Mouse (Mus musculus) gonadal fat pad, adult 2 months (tissue): ENCODE measurements around the gene Lyrm4. TPM values are rescaled to one million over a fixed set of nuclear protein-coding genes. Genes with fewer than 3 reads are reported as not detected.

ENCODE experiments used
- DNase-seq: peaks from one replicate; pipeline ENCODE4 v3.0.0-alpha.2; 2012; ENCODE audit warnings: low read depth
- polyA plus RNA-seq: library from polyadenylated mRNA; depleted of rRNA; stranded (reverse); fragments of >200 nt; gene quantifications from 2 replicates; pipeline ENCODE4 v1.2.3, GENCODE M21; 2012

The Lyrm4 gene
- polyA plus RNA-seq, 1 experiment, result 3.9 TPM

DNA sequence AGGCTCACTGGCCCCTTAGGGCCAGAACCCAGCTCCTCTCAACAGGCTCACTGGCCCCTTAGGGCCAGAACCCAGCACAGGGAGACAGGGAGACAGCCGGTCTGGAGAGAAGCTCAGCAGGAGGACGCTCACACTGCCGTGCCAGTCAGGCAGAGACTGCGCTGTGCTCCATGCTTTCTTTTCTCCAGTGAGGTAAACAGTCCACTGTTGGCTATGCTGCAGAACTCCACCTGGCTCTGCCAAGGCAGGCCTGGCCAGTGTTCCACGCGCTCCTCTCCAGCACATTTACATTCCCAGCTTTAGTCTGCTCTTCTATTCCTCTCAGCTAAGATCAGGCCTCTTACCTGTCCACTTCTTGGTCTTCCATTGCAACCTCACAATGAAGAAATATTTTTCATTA is 11.7 kb downstream of the Lyrm4 start:
- DNase-seq, result no peak

GRCm38 (mm10) chr13:36096684-36097383 is 20.5 kb downstream of the Lyrm4 start:
- DNase-seq, result no peak

- no peak for DNase-seq
These were observed 29.2 kb downstream of the Lyrm4 start for GRCm38 (mm10) chr13:36088168-36088567.

DNA sequence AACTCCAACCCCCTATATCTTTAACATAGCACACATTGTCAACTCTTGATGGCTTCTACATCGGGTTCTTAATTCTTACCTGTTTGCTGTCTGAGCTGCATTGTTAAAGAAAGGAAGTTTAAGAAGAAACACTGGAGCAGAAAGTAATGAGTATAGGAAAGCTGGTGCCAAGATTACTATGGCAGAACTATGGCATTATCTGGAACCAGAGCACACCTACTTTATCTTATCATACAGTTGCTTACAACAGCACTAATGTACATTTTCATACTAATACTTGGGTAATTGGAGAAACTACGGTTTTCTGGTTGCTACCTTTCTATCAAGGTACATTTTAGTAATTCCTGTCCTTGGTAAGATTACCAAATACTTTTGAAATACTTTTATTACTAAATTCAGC is 29.9 kb downstream of the Lyrm4 start:
- DNase-seq, result no peak

DNA sequence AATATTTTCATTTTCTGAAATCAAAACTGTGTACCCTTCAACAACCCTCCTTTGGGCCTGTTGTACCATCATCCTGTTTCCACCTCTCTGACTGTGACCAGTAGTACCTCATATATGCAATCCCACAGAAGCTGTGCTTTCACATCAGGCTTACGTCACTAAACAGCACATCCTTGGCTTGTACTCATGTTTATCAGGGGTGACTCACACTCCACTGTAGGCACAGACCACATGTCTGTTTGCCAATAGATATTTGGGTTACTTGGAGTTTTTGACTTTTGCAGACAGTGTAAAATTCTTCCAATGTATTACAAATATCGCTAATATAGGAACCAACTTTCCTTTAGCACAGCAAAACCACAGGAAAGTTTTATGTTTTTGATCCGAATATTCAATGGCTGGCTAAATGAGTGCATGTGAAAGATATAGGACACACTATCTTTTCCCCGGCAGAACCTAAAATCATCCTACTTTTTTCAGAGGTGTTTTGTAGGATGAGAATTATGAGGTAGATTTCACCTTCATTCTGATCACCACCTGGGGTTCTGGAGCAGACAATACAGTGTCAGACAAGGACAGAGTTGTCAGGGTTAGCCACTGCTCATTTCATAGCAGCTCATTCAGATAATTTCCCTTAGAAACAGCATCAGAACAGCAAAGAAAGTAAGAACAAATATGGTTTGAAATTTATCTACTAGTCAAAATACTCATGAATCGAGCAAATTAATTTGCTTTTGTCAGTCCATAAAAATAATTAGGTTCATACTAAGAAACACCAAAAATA is 30.5 kb downstream of the Lyrm4 start:
- DNase-seq, result no peak

GRCm38 (mm10) chr13:36085971-36086370 is 31.4 kb downstream of the Lyrm4 start:
- DNase-seq, result no peak

DNA sequence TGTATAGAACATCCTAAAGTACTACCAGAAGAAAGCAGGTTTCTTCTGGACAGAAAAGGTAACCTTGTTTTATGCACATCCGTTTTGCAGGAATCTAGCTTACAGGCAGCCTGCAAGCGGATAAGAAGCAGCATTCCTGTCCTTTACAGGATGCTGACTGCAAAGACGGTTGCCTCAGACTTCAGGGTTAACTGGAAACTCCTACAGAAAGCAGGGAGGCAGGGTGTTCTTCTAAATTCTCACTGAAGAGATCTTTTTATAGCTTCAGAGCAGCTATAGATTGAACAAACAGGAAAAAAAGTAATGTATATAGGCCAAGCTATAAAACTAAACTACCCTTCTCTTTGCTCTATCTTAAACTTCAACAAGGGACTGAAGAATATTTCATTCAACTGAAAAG is 32.6 kb downstream of the Lyrm4 start:
- no peak for DNase-seq

DNA sequence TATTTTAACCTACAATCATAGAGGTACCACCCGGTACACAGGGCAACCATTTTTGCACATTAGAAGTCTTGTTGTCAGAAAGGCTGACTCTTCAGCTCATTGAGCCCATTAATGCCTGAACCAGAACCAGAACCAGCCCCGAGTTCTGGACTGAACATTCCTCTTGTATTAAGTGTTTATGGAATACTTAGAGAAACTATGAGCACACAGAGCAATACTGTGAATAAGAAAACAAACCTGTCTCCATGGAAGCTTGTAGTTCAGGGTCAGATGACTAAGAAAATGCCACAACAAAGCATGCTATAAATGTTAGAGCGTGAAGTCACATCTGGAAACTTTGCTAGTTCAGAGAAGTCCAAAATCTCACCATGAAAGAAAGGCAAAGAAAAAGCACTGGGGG is 35.7 kb downstream of the Lyrm4 start:
- DNase-seq, result no peak

GRCm38 (mm10) chr13:36074484-36074883 is 42.8 kb downstream of the Lyrm4 start:
- no peak for DNase-seq

DNA sequence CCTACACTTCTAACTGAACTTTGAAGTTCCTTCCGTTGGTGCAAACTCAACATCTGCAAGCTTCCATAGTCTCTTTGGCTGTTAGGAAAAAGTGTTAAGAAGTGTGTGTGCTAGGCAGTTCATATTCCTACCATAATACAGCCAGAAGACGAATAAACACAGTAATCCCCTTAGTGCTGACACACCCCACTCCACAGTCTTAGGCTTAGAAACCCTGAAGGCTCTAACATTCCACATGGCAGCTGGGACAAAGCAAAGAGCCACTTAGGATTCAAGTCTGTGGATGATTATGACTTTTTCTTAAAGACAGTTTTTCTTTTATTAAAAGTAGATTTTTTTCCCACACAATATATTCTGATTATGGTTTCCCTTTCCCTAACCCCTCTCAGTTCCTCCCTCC is 50.6 kb downstream of the Lyrm4 start:
- DNase-seq, result no peak

DNA sequence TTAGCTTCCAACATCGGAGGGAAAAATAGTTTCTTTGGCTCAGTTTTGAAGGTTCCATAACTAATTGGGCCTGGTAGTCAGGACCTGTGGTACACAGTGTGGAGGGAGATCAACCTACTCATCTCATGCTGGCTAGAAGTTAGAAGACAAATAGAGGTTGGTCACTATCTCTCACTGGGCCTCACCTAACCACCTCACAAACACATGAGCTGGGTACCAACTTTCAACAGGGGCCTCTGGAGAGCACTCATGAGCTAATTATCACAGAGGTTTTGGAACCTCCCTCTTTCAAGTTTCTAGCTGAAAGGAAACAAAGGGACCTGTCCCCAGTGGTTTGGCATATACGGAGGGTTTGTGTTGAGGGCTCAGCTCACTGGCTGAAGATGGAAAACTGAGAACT is 59.8 kb downstream of the Lyrm4 start:
- DNase-seq, result no peak

GRCm38 (mm10) chr13:36056925-36057324 is 60.4 kb downstream of the Lyrm4 start:
- no peak for DNase-seq

GRCm38 (mm10) chr13:36056509-36056908 is 60.8 kb downstream of the Lyrm4 start:
- no peak for DNase-seq

DNA sequence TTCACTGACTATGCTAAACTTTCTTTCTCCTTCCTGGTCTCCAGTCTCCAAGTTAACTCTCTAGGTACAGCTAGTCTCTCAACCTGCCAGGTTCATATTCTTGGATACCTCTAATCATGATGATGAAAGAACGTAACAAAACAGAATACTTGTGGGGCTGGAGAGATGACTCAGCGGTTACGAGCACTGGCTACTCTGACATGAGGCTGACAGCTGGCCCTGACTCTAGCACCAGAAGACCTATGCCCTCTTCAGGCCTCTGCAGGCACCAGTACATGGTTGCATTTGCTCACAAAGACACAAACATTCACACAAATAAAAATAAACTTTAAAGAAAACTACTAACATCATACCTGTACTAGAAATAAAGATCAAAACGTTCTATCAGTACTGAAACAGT is 81.8 kb downstream of the Lyrm4 start:
- DNase-seq, result no peak

GRCm38 (mm10) chr13:36031959-36032358 is 85.4 kb downstream of the Lyrm4 start:
- no peak for DNase-seq

DNA sequence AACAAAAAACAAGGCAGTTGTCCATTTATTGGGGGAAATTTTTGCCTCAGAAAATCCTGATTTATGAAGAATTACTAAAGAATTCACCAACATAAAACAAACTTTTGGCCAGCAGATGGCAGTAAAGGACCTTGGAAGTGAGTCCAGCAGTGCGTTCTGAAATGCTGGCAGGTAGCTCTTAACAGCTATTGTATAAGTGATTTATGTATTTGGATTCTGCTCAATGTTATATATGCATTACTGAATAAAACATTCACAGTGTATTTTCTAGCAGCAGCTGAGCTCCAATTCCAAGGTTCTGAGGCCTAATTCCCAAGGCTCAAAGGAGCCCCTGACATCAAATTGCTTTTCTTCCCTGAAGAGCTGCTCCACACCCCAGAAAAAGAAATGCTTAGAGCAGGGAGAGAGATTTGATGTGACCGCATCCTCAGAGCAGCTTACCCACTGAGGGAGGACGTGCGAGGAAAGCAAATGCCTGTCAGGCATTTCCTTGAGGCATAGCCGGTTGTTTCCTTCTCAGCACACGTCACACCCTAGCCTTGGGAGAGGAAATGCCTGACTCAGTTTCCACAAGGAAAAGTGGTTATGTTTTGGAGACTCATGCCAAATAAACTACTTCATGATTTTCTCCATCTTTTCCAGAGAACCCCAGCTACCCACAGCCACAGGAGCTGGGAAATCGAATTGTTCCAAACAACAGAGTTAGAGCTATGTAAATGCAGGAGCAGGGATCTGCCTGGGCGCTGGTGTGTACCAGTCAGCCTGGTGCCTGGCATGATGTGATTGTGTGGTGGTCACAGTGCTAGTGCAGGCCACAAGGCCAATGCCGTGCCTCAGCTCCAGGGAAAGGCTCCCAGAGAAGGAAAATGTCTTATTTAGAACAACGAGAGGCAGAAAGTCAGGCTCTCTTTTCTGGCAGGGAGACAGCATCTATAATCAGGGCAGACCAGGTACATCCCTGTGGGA is 97.7 kb downstream of the Lyrm4 start:
- no peak for DNase-seq

DNA sequence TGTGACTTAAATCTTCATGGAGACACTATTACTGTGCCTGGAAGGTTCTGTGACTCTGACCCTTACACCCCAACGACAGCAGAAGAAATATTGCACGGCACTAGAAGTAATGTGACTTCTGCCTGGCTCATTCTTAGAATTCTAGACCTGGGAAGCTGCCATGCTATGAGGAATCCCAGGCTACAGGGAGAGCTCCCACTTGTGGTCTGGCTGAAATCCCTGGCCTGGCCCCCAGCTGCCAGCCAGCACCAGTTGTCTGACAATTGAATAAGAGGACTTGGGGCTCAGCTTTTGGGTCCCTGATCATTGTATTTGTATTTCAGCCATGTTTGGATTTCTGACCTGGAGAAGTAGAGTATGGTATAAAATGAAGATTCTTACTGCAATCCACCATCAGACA is 99.3 kb downstream of the Lyrm4 start:
- no peak for DNase-seq

DNA sequence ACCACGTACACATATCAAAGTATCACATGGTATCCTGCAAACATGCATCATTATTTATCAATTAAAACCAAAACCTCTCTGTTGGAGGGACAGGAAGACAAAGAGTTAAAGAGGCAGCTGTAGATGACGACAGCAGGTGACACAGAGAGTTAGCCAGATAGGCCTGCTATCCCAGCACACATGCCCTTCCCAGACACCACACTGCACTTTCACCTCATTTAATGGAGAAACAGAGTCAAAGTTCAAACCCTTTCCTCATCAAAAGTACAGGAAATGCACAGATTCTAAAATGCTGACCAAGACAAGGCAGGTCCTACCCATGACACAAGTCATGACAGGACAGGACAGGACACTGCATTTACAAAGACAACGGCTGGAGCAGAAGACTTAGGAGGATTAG is 101.7 kb downstream of the Lyrm4 start:
- no peak for DNase-seq

GRCm38 (mm10) chr13:36009981-36010380 is 107.3 kb downstream of the Lyrm4 start:
- no peak for DNase-seq

DNA sequence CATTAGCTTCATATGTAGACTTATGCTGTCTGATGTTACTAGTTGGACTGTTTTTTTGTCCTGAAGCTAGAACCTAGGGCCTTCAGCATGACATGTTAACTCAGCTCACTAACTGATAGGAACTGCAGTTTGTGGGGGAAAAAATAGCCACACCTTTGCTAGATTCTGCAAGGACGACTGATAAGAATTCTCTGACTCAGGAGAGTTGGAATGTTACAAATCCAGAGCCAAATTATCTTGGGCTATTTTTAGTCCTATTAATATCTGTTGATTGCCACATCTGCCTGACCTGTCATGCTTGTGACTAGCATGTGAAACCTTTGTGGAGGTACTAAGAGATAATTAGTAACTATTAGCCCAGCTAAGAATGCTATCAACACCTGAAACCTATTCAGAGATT is 116.5 kb downstream of the Lyrm4 start:
- DNase-seq, result no peak

GRCm38 (mm10) chr13:35997606-35998005 is 119.7 kb downstream of the Lyrm4 start:
- DNase-seq, result no peak

DNA sequence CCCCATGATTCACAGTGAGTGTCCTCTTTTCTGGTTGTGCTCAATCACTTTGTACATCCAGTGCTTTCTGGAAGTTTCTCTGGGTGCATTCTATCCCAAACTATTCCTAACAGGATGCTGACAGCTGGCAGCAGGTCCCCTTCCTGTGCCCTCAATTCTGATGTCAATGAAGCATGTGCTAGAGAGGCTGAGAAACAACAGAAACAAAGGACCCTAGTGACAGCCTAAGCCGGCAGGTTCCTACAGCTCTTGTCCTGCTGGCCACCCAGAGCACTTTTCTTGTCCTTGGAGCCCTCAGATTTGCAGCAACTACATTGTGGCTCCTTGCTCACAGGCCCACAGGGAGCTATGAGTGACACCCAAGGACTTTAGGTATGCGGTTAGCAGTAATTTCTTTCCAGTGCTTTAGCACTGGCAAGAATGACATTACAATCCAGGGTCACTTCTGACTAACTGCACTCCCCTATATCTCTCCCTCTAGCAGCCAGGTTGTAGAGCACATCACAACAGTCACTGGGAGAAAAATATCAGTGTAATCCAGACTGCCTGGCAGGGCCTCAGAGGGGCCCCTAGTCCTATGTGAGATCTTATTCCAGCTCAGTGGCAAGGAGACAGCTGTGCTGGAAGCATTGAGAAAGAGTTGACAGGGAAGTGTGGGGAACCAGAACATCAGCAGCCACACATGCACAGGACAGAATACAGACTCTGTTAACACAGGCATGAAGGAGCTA is 121.5 kb downstream of the Lyrm4 start:
- no peak for DNase-seq
